Mouse (Mus musculus): ENCODE data around the gene Large1. TPM values are rescaled to one million over a fixed set of nuclear protein-coding genes. Genes with fewer than 3 reads are reported as not detected.

Gene Large1
- total and polyA plus RNA-seq, 3 experiments: not detected

GRCm38 (mm10) chr8:73350366-73350765 lies 3.0 kb downstream of the Large1 start:
- Histone ChIP-seq H3K36me3 (replicated peaks in 1 of 2; ENCODE audit: control insufficient read depth in 1 of 2, insufficient read depth in 1 of 2, low read length in 1 of 2) (no peaks in the 10 kb centered on the region), H3K4me3 (replicated peaks in 1 of 3; ENCODE audit: low read depth in 2 of 3, low read length in 2 of 3, poor library complexity in 1 of 3) (no peak overlapping the region), H3K9me3 (replicated peaks; ENCODE audit: low read length) (peaks cover 67% of the 10 kb centered on the region), H3K27ac (ENCODE audit: insufficient read depth, low read depth) (no peak overlapping the region), H3K4me2 (ENCODE audit: insufficient read depth, low read depth, poor library complexity, severe bottlenecking) (no peak overlapping the region), H3K9ac (ENCODE audit: insufficient read depth, low read depth) (no peak overlapping the region), H3K4me1 (ENCODE audit: control insufficient read depth in 1 of 2, insufficient read depth in 2 of 2) (no peaks in the 10 kb centered on the region), H3K79me2 (replicated peaks; ENCODE audit: control insufficient read depth, extremely low read depth, insufficient read depth, poor library complexity, severe bottlenecking) (no peaks in the 10 kb centered on the region), H3K27me3 (replicated peaks) (no peaks in the 10 kb centered on the region)
- in situ Hi-C loops (cut with MboI; ENCODE audit: low pct_ligation_motif_present, low pct_unique_long_range_greater_than_20kb, low sequenced_read_pairs) (no loop called here), dilution Hi-C loops (cut with MboI; ENCODE audit: extremely low pct_ligation_motif_present, extremely low pct_unique_long_range_greater_than_20kb, low sequenced_read_pairs) (no loop called here)
- no peak for DNase-seq (ENCODE audit: extremely low read depth)
- TF ChIP-seq RCOR1 (conservative IDR thresholded peaks at IDR 0.05; ENCODE audit: low read depth, low read length) (no peak), ZKSCAN1 (IDR thresholded peaks at IDR 0.05; ENCODE audit: borderline replicate concordance, low read depth, low read length) (no peak), ZMIZ1 (IDR thresholded peaks at IDR 0.05; ENCODE audit: low read depth, low read length) (no peak), GABPA (IDR thresholded peaks at IDR 0.05; ENCODE audit: insufficient replicate concordance, low read depth, low read length) (no peak), PAX5 (IDR thresholded peaks at IDR 0.05; ENCODE audit: low read length) (no peak), CTCF (conservative IDR thresholded peaks at IDR 0.05 in 1 of 2, IDR thresholded peaks at IDR 0.05 in 1 of 2; ENCODE audit: low read depth in 2 of 2, low read length in 2 of 2) (no peak), MAZ (IDR thresholded peaks at IDR 0.05; ENCODE audit: low read depth, low read length) (no peak), ETS1 (conservative IDR thresholded peaks at IDR 0.05; ENCODE audit: low read depth, low read length) (no peak), SMC3 (IDR thresholded peaks at IDR 0.05; ENCODE audit: low read depth, low read length) (no peak), USF2 (conservative IDR thresholded peaks at IDR 0.05; ENCODE audit: low read depth, low read length) (no peak), POLR2A (IDR thresholded peaks at IDR 0.05; ENCODE audit: low read depth, low read length) (no peak), NELFE (IDR thresholded peaks at IDR 0.05; ENCODE audit: low read depth, low read length) (no peak), KAT2A (IDR thresholded peaks at IDR 0.05; ENCODE audit: insufficient replicate concordance, low read length) (no peak), HCFC1 (IDR thresholded peaks at IDR 0.05; ENCODE audit: low read depth, low read length) (no peak)

- H3K79me2 ChIP-seq (replicated peaks; ENCODE audit: control insufficient read depth, extremely low read depth, insufficient read depth, poor library complexity, severe bottlenecking): no peaks in the 10 kb centered on the region
- in situ Hi-C loops (cut with MboI; ENCODE audit: low pct_ligation_motif_present, low pct_unique_long_range_greater_than_20kb, low sequenced_read_pairs): no loop called here
- no peaks in the 10 kb centered on the region for H3K36me3 ChIP-seq (replicated peaks in 1 of 2; ENCODE audit: control insufficient read depth in 1 of 2, insufficient read depth in 1 of 2, low read length in 1 of 2)
- H3K4me3 ChIP-seq (replicated peaks in 1 of 3; ENCODE audit: low read depth in 2 of 3, low read length in 2 of 3, poor library complexity in 1 of 3): no peak overlapping the region
- no peaks in the 10 kb centered on the region for H3K4me1 ChIP-seq (ENCODE audit: control insufficient read depth in 1 of 2, insufficient read depth in 2 of 2)
- H3K9me3 ChIP-seq (replicated peaks; ENCODE audit: low read length): peaks cover 69% of the 10 kb centered on the region
- dilution Hi-C loops (cut with MboI; ENCODE audit: extremely low pct_ligation_motif_present, extremely low pct_unique_long_range_greater_than_20kb, low sequenced_read_pairs): no loop called here
- no peak overlapping the region for H3K27ac ChIP-seq (ENCODE audit: insufficient read depth, low read depth)
- H3K27me3 ChIP-seq (replicated peaks): no peaks in the 10 kb centered on the region
- DNase-seq (ENCODE audit: extremely low read depth): no peak
- TF ChIP-seq CTCF (conservative IDR thresholded peaks at IDR 0.05 in 1 of 2, IDR thresholded peaks at IDR 0.05 in 1 of 2; ENCODE audit: low read depth in 2 of 2, low read length in 2 of 2): no peak
- no peak for TF ChIP-seq POLR2AphosphoS2 (IDR thresholded peaks at IDR 0.05; ENCODE audit: low read depth, low read length)
- TF ChIP-seq MAFK (IDR thresholded peaks at IDR 0.05; ENCODE audit: insufficient replicate concordance, low read length): no peak
- TF ChIP-seq JUND (conservative IDR thresholded peaks at IDR 0.05; ENCODE audit: low read depth, low read length): no peak
- no peak for TF ChIP-seq ZC3H11A (IDR thresholded peaks at IDR 0.05; ENCODE audit: low read depth, low read length)
- no peak for TF ChIP-seq PAX5 (IDR thresholded peaks at IDR 0.05; ENCODE audit: low read length)
- TF ChIP-seq CHD2 (IDR thresholded peaks at IDR 0.05; ENCODE audit: low read length): no peak
- TF ChIP-seq CHD1 (IDR thresholded peaks at IDR 0.05; ENCODE audit: low read depth, low read length): no peak
- no peak overlapping the region for H3K9ac ChIP-seq (ENCODE audit: insufficient read depth, low read depth)
- H3K4me2 ChIP-seq (ENCODE audit: insufficient read depth, low read depth, poor library complexity, severe bottlenecking): no peak overlapping the region
These were observed 10.5 kb downstream of the Large1 start for GRCm38 (mm10) chr8:73342761-73343395.

All from CH12.LX (cell line).